Mouse (Mus musculus) thymus, adult 2 months (tissue): Measurements from ENCODE around the gene Slc22a7. TPM values are rescaled to one million over a fixed set of nuclear protein-coding genes. Genes with fewer than 3 reads are reported as not detected.

Experiments
- DNase-seq: peaks from one replicate; pipeline ENCODE4 v3.0.0; 2021
- H3K27ac ChIP-seq: fragments of 200-500 bp; 2 replicates; pipeline ENCODE4 v1.5.1; 2012; ENCODE audit warnings: low read length, control low read depth; ENCODE audit not compliant: control insufficient read depth, insufficient read depth
- H3K27me3 ChIP-seq: fragments of 200-500 bp; 2 replicates; pipeline ENCODE4 v1.6.1; 2012; ENCODE audit warnings: mild to moderate bottlenecking, low read length, moderate library complexity, mixed read lengths; ENCODE audit not compliant: control insufficient read depth, insufficient read depth
- H3K36me3 ChIP-seq: fragments of 200-500 bp; 2 replicates; pipeline ENCODE4 v1.6.1; 2012; ENCODE audit warnings: mild to moderate bottlenecking, low read length, moderate library complexity; ENCODE audit not compliant: control insufficient read depth, insufficient read depth
- H3K4me1 ChIP-seq: fragments of 200-500 bp; replicated peaks from 2 replicates; pipeline ENCODE4 v1.6.1; 2012; ENCODE audit warnings: low read length; ENCODE audit not compliant: control insufficient read depth, insufficient read depth
- H3K4me3 ChIP-seq: fragments of 200-500 bp; 2 replicates; pipeline ENCODE4 v1.5.1; 2012; ENCODE audit warnings: mild to moderate bottlenecking, low read length, control low read depth, moderate library complexity; ENCODE audit not compliant: control insufficient read depth, insufficient read depth
- CTCF ChIP-seq: fragments of 200-500 bp; IDR thresholded peaks from 2 replicates; pipeline ENCODE4 v1.5.1; 2012; ENCODE audit warnings: mild to moderate bottlenecking, control low read depth, low read length, moderate library complexity, borderline replicate concordance; ENCODE audit not compliant: control insufficient read depth, poor library complexity, insufficient read depth; ENCODE audit errors: extremely low read depth
- POLR2A ChIP-seq: fragments of 200-500 bp; IDR thresholded peaks from 2 replicates; pipeline ENCODE4 v1.6.1; 2012; ENCODE audit warnings: mild to moderate bottlenecking, low read length, control low read depth, moderate library complexity; ENCODE audit not compliant: control insufficient read depth, poor library complexity, insufficient read depth; ENCODE audit errors: extremely low read depth
- WGBS: fragments of 180-500 bp; shearing (Covaris S2); methylation state at CpG from one replicate; pipeline ENCODE4 v1.1.7; 2018; 5-methylcytosine and 5-hydroxymethylcytosine counted together
- polyA plus RNA-seq: library from polyadenylated mRNA; depleted of rRNA; stranded (reverse); fragments of >200 nt; gene quantifications from 2 replicates; pipeline ENCODE4 v1.2.3, GENCODE M21; 2012

The Slc22a7 gene
- polyA plus RNA-seq, 1 experiment, result 3.3 TPM

- H3K4me1 ChIP-seq, result no peaks in the 10 kb centered on the region; the same call in 1 of the 2 replicates
- H3K27ac ChIP-seq, result no peak overlapping the region
- H3K27me3 ChIP-seq, result peaks cover 23% of the 10 kb centered on the region; the same call in 1 of the 2 replicates
- no peaks in the 10 kb centered on the region for H3K36me3 ChIP-seq
- TF ChIP-seq CTCF, result no peak
- H3K4me3 ChIP-seq, result no peak overlapping the region
- peak; percentile 25 for DNase-seq
- WGBS, result 3% methylated on average over 33 of the region's 33 CpGs
Observed at GRCm38 (mm10) chr17:46455110-46455691, 16.9 kb upstream of the Slc22a7 start.

DNA sequence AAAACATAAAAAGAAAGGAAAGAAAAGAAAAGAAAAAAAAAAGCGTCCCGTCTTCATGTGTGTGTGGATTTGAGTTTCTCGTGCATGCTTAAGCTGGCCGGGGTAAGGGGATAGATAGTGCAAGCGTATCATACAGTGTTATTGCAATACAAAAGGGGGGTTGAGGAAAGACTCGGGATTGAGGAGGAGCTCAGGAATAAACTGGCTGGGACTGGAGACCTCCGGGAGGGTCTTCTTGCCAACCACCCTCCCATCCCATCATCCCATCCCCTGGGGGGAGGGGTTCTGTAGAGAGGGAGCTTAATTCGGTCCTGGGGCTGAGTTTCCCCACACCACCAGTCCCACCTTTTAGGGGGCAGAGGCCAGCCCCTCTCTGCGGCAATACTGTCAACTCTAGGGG, 16.3 kb upstream of the Slc22a7 start:
- Histone ChIP-seq H3K4me3 (no peak overlapping the region), H3K36me3 (no peaks in the 10 kb centered on the region), H3K27me3 (peaks cover 20% of the 10 kb centered on the region; the same call in 1 of the 2 replicates), H3K4me1 (no peaks in the 10 kb centered on the region; the same call in 1 of the 2 replicates), H3K27ac (no peak overlapping the region)
- DNase-seq, result no peak
- no peak for TF ChIP-seq CTCF
- TF ChIP-seq POLR2A, result no peak
- 9% methylated on average over 9 of the region's 9 CpGs for WGBS

DNA sequence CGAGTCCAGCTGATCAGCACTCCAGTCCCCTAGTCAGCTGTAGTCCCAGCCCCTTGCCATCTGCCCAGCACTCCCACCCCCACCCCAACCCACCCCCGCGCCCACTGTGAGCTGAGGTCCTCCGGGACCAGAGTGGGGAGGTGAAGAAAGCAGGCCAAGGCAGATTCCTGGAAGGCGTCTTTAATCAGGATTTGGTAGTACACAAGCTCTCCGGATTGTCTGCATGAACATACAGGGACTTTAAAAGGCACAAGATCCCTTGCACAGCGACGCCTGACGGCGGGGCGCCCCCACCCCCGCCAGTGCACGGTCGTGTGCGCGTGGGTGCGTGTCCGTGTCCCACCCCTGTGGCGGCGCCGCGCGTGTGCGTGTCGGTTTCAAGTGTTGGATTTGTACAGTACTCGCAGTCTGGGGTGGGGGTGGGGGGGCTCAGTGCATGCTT, 15.7 kb upstream of the Slc22a7 start:
- TF ChIP-seq CTCF (no peak), POLR2A (no peak)
- Histone ChIP-seq H3K4me3 (no peak overlapping the region), H3K36me3 (no peaks in the 10 kb centered on the region), H3K27me3 (peaks cover 20% of the 10 kb centered on the region; the same call in 1 of the 2 replicates), H3K4me1 (no peaks in the 10 kb centered on the region; the same call in 1 of the 2 replicates), H3K27ac (no peak overlapping the region)
- DNase-seq, result no peak
- 12% methylated on average over 26 of the region's 26 CpGs for WGBS

DNA sequence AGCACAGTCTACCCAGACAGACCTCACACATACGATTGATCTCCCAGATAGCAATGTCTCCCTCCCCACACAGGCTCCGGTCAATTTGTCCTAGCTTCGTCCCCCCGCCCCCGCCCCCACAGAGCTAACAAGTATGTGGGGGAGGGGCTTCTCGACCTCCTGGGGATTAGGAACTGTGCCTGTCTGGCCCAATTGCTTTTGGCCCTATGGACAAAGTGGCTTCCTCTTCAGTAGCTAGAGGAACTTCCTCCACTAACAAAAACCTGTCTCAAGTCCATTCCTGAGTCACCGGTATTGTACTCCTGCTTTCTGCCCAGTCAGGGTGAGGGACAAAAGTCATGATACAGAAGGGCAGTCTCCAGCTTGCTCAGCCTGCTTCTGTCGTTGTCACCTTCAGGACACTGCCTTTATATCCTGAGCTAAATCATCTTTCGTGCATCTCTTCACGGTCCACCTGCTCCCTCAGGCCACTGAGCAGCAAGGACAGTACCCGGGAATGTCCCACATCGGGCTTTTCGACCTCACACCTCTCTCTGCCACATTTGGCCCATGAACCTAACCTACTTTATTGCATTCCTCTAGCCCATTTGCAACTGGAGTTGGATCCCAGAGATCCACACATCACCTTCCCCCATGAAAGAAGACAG, 15.2 kb upstream of the Slc22a7 start:
- Histone ChIP-seq H3K27me3 (peaks cover 20% of the 10 kb centered on the region; the same call in 1 of the 2 replicates), H3K27ac (no peak overlapping the region), H3K4me1 (no peaks in the 10 kb centered on the region; the same call in 1 of the 2 replicates), H3K4me3 (no peak overlapping the region), H3K36me3 (no peaks in the 10 kb centered on the region)
- 20% methylated on average over 13 of the region's 13 CpGs for WGBS
- no peak for DNase-seq
- TF ChIP-seq CTCF (no peak), POLR2A (no peak)

- H3K27me3 ChIP-seq, result peaks cover 20% of the 10 kb centered on the region; the same call in 1 of the 2 replicates
- 63% methylated on average over 5 of the region's 5 CpGs for WGBS
- no peak for TF ChIP-seq CTCF
- TF ChIP-seq POLR2A, result no peak
- no peaks in the 10 kb centered on the region; the same call in 1 of the 2 replicates for H3K4me1 ChIP-seq
- no peak for DNase-seq
- no peak overlapping the region for H3K4me3 ChIP-seq
- no peak overlapping the region for H3K27ac ChIP-seq
- no peaks in the 10 kb centered on the region for H3K36me3 ChIP-seq
Observed at GRCm38 (mm10) chr17:46452683-46453082, 14.4 kb upstream of the Slc22a7 start.

DNA sequence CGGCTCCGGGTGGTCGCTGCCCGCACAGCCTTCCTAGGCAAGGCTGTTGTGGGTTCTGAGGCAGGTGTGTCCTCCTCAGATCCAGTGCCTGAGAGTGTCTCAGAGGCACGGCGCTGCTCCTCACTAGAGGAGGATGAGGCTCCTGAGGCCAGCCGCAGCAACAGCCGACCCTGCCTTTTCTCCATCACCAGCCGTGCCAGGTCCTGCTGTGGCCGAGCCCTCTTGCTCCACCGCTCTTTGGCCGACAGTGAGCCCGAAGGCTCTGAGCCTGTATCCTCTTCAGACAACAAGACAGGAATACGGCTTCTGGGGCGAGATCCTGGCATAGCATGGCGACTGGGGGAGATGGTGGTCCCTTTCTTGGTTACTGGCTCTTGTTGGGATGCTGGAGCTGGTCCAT, 8.0 kb upstream of the Slc22a7 start:
- WGBS, result 94% methylated on average over 16 of the region's 16 CpGs
- TF ChIP-seq CTCF (no peak), POLR2A (no peak)
- Histone ChIP-seq H3K36me3 (no peaks in the 10 kb centered on the region), H3K4me3 (no peak overlapping the region), H3K27me3 (peaks cover 6% of the 10 kb centered on the region; the same call in 1 of the 2 replicates), H3K27ac (no peak overlapping the region), H3K4me1 (no peaks in the 10 kb centered on the region)
- DNase-seq, result no peak
